ENCODE assay signal across 8 mouse cellular contexts in the genomic region with DNA sequence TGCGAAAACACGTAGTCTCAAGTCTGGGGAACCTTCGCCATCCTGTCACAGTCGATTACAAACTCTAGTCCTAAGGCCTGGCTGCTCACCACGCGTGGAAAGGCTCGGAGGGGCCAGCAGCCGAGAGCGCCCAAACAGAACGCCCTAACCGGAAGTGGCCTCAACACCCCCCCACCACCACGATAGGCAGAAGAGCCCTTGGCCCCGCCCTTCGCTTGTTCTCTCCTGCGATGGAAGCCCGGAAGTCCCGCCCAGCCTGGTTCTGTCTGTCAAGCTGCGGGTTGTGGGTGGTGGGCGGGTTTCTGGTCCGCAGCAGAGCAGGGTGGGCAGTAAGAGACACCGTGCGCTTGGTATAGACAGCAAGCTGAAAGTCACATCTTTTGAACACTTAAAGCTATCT. TPM values are rescaled to one million over a fixed set of nuclear protein-coding genes. Genes with fewer than 3 reads are reported as not detected.
A peak's percentile ranks its signal among the peaks of the same experiment; 100 is the strongest.
DNase-seq lines count a peak whose midpoint lies in the region; ATAC-seq and TF ChIP-seq lines count a peak whose summit lies in the region.

No protein-coding gene starts in this region.

- TF ChIP-seq POLR2A in cortical plate, adult 2 months (IDR thresholded peaks at IDR 0.05; ENCODE audit: extremely low read depth, insufficient read depth, low read length): peak; percentile 91

- peak overlapping the region; percentile 31 for H3K27ac ChIP-seq in cortical plate, adult 2 months (ENCODE audit: insufficient read depth, low read length)

- TF ChIP-seq CTCF in cortical plate, adult 2 months (IDR thresholded peaks at IDR 0.05; ENCODE audit: extremely low read depth, insufficient read depth, low read length): no peak

- no peaks in the 10 kb centered on the region for H3K4me1 ChIP-seq in cortical plate, adult 2 months (ENCODE audit: control insufficient read depth, insufficient read depth, low read length)

- ATAC-seq in activated CD4-positive, CD25-positive, alpha-beta regulatory T cell, adult 4 months: peak; percentile 100
- peak; percentile 99 for ATAC-seq in megakaryocyte progenitor cell, adult 5-6 weeks (replicated peaks; ENCODE audit: poor library complexity)

- DNase-seq in gastrocnemius, adult 8-10 months (ENCODE audit: low spot score in 2 of 2): peak; percentile 90 to 93
- DNase-seq in induced T-regulatory cell, adult 2 months (ENCODE audit: low read depth): peak; percentile 98
- peak; percentile 86 to 96 for DNase-seq in left cerebral cortex, adult 9 months (ENCODE audit: low spot score in 2 of 2)
- peak; percentile 96 for DNase-seq in right cerebral cortex, postnatal 14 days
- DNase-seq in urinary bladder, postnatal 36 days (ENCODE audit: low spot score in 2 of 2): peak; percentile 89 to 95

- H3K4me3 ChIP-seq in cortical plate, adult 2 months (ENCODE audit: insufficient read depth, low read length): peak overlapping the region; percentile 60

RNA-seq across cellular contexts. Expression of a gene that starts 12.8 kb away (rescaled TPM):
- under 1 TPM; 0.37 to 0.63 TPM for polyA plus RNA-seq in activated CD4-positive, CD25-positive, alpha-beta regulatory T cell, adult 4 months (2017; shearing (Covaris generic))
- 0.23 and 0.52 TPM in 2 replicates for polyA plus RNA-seq in cortical plate, adult 2 months (2012; rRNA removed)
- total RNA-seq in gastrocnemius, adult 8-10 months (2022): not detected
- not detected in 2 replicates for total RNA-seq in megakaryocyte progenitor cell, adult 5-6 weeks (2015)
- not detected in 2 replicates for total RNA-seq in megakaryocyte progenitor cell, adult 5-6 weeks (2017)

Comparison
In these comparisons a context has a peak if more than half of its experiments do, and no peak if none do; other contexts are left out.
1. Peak in every context shown above with its lines: DNase-seq, ATAC-seq, H3K4me3 ChIP-seq and H3K27ac ChIP-seq.